Mouse (Mus musculus): ENCODE measurements around the gene Letmd1. TPM values are rescaled to one million over a fixed set of nuclear protein-coding genes. Genes with fewer than 3 reads are reported as not detected.

The Letmd1 gene
- polyA plus RNA-seq, 1 experiment from 2014 or later = 44.1 TPM

- H3K27me3 ChIP-seq (ENCODE audit: low read depth, poor library complexity, severe bottlenecking) = peaks cover 27% of the 10 kb centered on the region
- DNase-seq (ENCODE audit: low spot score) = no peak
- H3K4me1 ChIP-seq = peaks cover 11% of the 10 kb centered on the region
- H3K27ac ChIP-seq (replicated peaks) = no peak overlapping the region
- no peaks in the 10 kb centered on the region for H3K9me3 ChIP-seq (replicated peaks)
- no peak overlapping the region for H3K4me3 ChIP-seq
- H3K36me3 ChIP-seq = no peaks in the 10 kb centered on the region
- WGBS = 11% methylated on average over 12 of the region's 12 CpGs
These were observed 7.9 kb upstream of the Letmd1 start for GRCm38 (mm10) chr15:100460942-100461341.

GRCm38 (mm10) chr15:100461646-100462045 is 7.2 kb upstream of the Letmd1 start:
- H3K4me3 ChIP-seq = no peak overlapping the region
- H3K36me3 ChIP-seq = no peaks in the 10 kb centered on the region
- no peak overlapping the region for H3K27ac ChIP-seq (replicated peaks)
- 86% methylated on average over 9 of the region's 9 CpGs for WGBS
- H3K4me1 ChIP-seq = peaks cover 11% of the 10 kb centered on the region
- no peaks in the 10 kb centered on the region for H3K9me3 ChIP-seq (replicated peaks)
- peaks cover 27% of the 10 kb centered on the region for H3K27me3 ChIP-seq (ENCODE audit: low read depth, poor library complexity, severe bottlenecking)
- no peak for DNase-seq (ENCODE audit: low spot score)

- H3K36me3 ChIP-seq = no peaks in the 10 kb centered on the region
- H3K27ac ChIP-seq (replicated peaks) = no peak overlapping the region
- H3K27me3 ChIP-seq (ENCODE audit: low read depth, poor library complexity, severe bottlenecking) = peaks cover 27% of the 10 kb centered on the region
- no peaks in the 10 kb centered on the region for H3K9me3 ChIP-seq (replicated peaks)
- no peak overlapping the region for H3K4me3 ChIP-seq
- 93% methylated on average over 5 of the region's 5 CpGs for WGBS
- no peak for DNase-seq (ENCODE audit: low spot score)
- H3K4me1 ChIP-seq = peaks cover 10% of the 10 kb centered on the region
These were observed 6.7 kb upstream of the Letmd1 start for GRCm38 (mm10) chr15:100462086-100462485.

GRCm38 (mm10) chr15:100463712-100464111 is 5.1 kb upstream of the Letmd1 start:
- H3K4me3 ChIP-seq = no peak overlapping the region
- 28% methylated on average over 6 of the region's 6 CpGs for WGBS
- no peaks in the 10 kb centered on the region for H3K36me3 ChIP-seq
- peak; percentile 57 for DNase-seq (ENCODE audit: low spot score)
- H3K27ac ChIP-seq (replicated peaks) = no peak overlapping the region
- peaks cover 17% of the 10 kb centered on the region for H3K27me3 ChIP-seq (ENCODE audit: low read depth, poor library complexity, severe bottlenecking)
- H3K9me3 ChIP-seq (replicated peaks) = no peaks in the 10 kb centered on the region
- H3K4me1 ChIP-seq = peaks cover 19% of the 10 kb centered on the region

- Histone ChIP-seq H3K27ac (replicated peaks) (no peak overlapping the region), H3K4me1 (peaks cover 36% of the 10 kb centered on the region), H3K27me3 (ENCODE audit: low read depth, poor library complexity, severe bottlenecking) (peaks cover 6% of the 10 kb centered on the region; the same call in 1 of the 2 replicates), H3K9me3 (replicated peaks) (no peaks in the 10 kb centered on the region), H3K36me3 (no peaks in the 10 kb centered on the region), H3K4me3 (no peak overlapping the region)
- DNase-seq (ENCODE audit: low spot score) = no peak
- WGBS = 82% methylated on average over 2 of the region's 2 CpGs
These were observed 3.4 kb upstream of the Letmd1 start for GRCm38 (mm10) chr15:100465432-100465831.

GRCm38 (mm10) chr15:100467738-100468137 is 1.1 kb upstream of the Letmd1 start:
- Histone ChIP-seq H3K36me3 (peaks cover 22% of the 10 kb centered on the region), H3K4me1 (peaks cover 31% of the 10 kb centered on the region), H3K27ac (replicated peaks) (peak overlapping the region; percentile 93; the same call in 1 of the 2 replicates), H3K9me3 (replicated peaks) (no peaks in the 10 kb centered on the region), H3K4me3 (peak overlapping the region; percentile 91), H3K27me3 (ENCODE audit: low read depth, poor library complexity, severe bottlenecking) (peaks cover 3% of the 10 kb centered on the region; the same call in 1 of the 2 replicates)
- DNase-seq (ENCODE audit: low spot score) = no peak
- WGBS = 42% methylated on average over 8 of the region's 8 CpGs

- H3K9me3 ChIP-seq (replicated peaks) = no peaks in the 10 kb centered on the region
- peaks cover 36% of the 10 kb centered on the region for H3K36me3 ChIP-seq
- H3K4me3 ChIP-seq = peak overlapping the region; percentile 91
- no peaks in the 10 kb centered on the region for H3K27me3 ChIP-seq (ENCODE audit: low read depth, poor library complexity, severe bottlenecking)
- peak overlapping the region; percentile 93 for H3K27ac ChIP-seq (replicated peaks)
- no peak for DNase-seq (ENCODE audit: low spot score)
- under 1% methylated on average over 19 of the region's 19 CpGs for WGBS
- peaks cover 31% of the 10 kb centered on the region for H3K4me1 ChIP-seq
These were observed 344 bp downstream of the Letmd1 start for GRCm38 (mm10) chr15:100469189-100469545.

- DNase-seq (ENCODE audit: low spot score) = no peak
- H3K27ac ChIP-seq (replicated peaks) = no peak overlapping the region
- no peaks in the 10 kb centered on the region for H3K9me3 ChIP-seq (replicated peaks)
- peaks cover 44% of the 10 kb centered on the region for H3K36me3 ChIP-seq
- WGBS = 70% methylated on average over 10 of the region's 10 CpGs
- peaks cover 31% of the 10 kb centered on the region for H3K4me1 ChIP-seq
- H3K27me3 ChIP-seq (ENCODE audit: low read depth, poor library complexity, severe bottlenecking) = no peaks in the 10 kb centered on the region
- peak overlapping the region; percentile 91 for H3K4me3 ChIP-seq
These were observed 1.2 kb downstream of the Letmd1 start for GRCm38 (mm10) chr15:100470037-100470436.

- no peak overlapping the region for H3K4me3 ChIP-seq
- H3K27me3 ChIP-seq (ENCODE audit: low read depth, poor library complexity, severe bottlenecking) = no peaks in the 10 kb centered on the region
- no peak for DNase-seq (ENCODE audit: low spot score)
- WGBS = 88% methylated on average over 7 of the region's 7 CpGs
- peaks cover 83% of the 10 kb centered on the region for H3K36me3 ChIP-seq
- H3K27ac ChIP-seq (replicated peaks) = no peak overlapping the region
- H3K9me3 ChIP-seq (replicated peaks) = no peaks in the 10 kb centered on the region
- H3K4me1 ChIP-seq = peaks cover 15% of the 10 kb centered on the region
These were observed 5.2 kb downstream of the Letmd1 start for GRCm38 (mm10) chr15:100473926-100474503.

- DNase-seq (ENCODE audit: low spot score) = no peak
- H3K27ac ChIP-seq (replicated peaks) = no peak overlapping the region
- WGBS = 85% methylated on average over 10 of the region's 10 CpGs
- no peaks in the 10 kb centered on the region for H3K27me3 ChIP-seq (ENCODE audit: low read depth, poor library complexity, severe bottlenecking)
- peaks cover 98% of the 10 kb centered on the region for H3K36me3 ChIP-seq
- H3K9me3 ChIP-seq (replicated peaks) = no peaks in the 10 kb centered on the region
- no peaks in the 10 kb centered on the region for H3K4me1 ChIP-seq
- H3K4me3 ChIP-seq = no peak overlapping the region
These were observed 9.5 kb downstream of the Letmd1 start for GRCm38 (mm10) chr15:100478351-100478750.

GRCm38 (mm10) chr15:100478925-100479324 is 10.1 kb downstream of the Letmd1 start:
- no peak overlapping the region for H3K4me3 ChIP-seq
- H3K27me3 ChIP-seq (ENCODE audit: low read depth, poor library complexity, severe bottlenecking) = no peaks in the 10 kb centered on the region
- H3K36me3 ChIP-seq = peaks cover 98% of the 10 kb centered on the region
- no peak overlapping the region for H3K27ac ChIP-seq (replicated peaks)
- 88% methylated on average over 4 of the region's 4 CpGs for WGBS
- H3K4me1 ChIP-seq = no peaks in the 10 kb centered on the region
- H3K9me3 ChIP-seq (replicated peaks) = no peaks in the 10 kb centered on the region
- no peak for DNase-seq (ENCODE audit: low spot score)

- no peak for DNase-seq (ENCODE audit: low spot score)
- H3K9me3 ChIP-seq (replicated peaks) = no peaks in the 10 kb centered on the region
- H3K27ac ChIP-seq (replicated peaks) = no peak overlapping the region
- peaks cover 93% of the 10 kb centered on the region for H3K36me3 ChIP-seq
- H3K4me1 ChIP-seq = peaks cover 35% of the 10 kb centered on the region
- H3K4me3 ChIP-seq = no peak overlapping the region
- H3K27me3 ChIP-seq (ENCODE audit: low read depth, poor library complexity, severe bottlenecking) = no peaks in the 10 kb centered on the region
- WGBS = 85% methylated on average over 3 of the region's 3 CpGs
These were observed 16.8 kb downstream of the Letmd1 start for GRCm38 (mm10) chr15:100485576-100485975.

- WGBS = 23% methylated on average over 7 of the region's 7 CpGs
- H3K4me1 ChIP-seq = peaks cover 43% of the 10 kb centered on the region
- H3K27me3 ChIP-seq (ENCODE audit: low read depth, poor library complexity, severe bottlenecking) = no peaks in the 10 kb centered on the region
- H3K4me3 ChIP-seq = no peak overlapping the region
- no peaks in the 10 kb centered on the region for H3K9me3 ChIP-seq (replicated peaks)
- peak; percentile 43 for DNase-seq (ENCODE audit: low spot score)
- H3K36me3 ChIP-seq = peaks cover 84% of the 10 kb centered on the region
- peak overlapping the region; percentile 38; the same call in 1 of the 2 replicates for H3K27ac ChIP-seq (replicated peaks)
These were observed 17.6 kb downstream of the Letmd1 start for GRCm38 (mm10) chr15:100486450-100486849.

All from midbrain, embryonic 10.5 days (tissue).